Mouse (Mus musculus): Measurements from ENCODE around the gene Stx12. TPM values are rescaled to one million over a fixed set of nuclear protein-coding genes. Genes with fewer than 3 reads are reported as not detected.
"Not testable (repeated sequence)": the region's sequence is repeated elsewhere in the genome, so short reads cannot be mapped to it uniquely, and the experiment has no call there.

The Stx12 gene
- 76.3 and 100.0 TPM in 2 replicates for polyA plus RNA-seq (2012; rRNA removed)

DNA sequence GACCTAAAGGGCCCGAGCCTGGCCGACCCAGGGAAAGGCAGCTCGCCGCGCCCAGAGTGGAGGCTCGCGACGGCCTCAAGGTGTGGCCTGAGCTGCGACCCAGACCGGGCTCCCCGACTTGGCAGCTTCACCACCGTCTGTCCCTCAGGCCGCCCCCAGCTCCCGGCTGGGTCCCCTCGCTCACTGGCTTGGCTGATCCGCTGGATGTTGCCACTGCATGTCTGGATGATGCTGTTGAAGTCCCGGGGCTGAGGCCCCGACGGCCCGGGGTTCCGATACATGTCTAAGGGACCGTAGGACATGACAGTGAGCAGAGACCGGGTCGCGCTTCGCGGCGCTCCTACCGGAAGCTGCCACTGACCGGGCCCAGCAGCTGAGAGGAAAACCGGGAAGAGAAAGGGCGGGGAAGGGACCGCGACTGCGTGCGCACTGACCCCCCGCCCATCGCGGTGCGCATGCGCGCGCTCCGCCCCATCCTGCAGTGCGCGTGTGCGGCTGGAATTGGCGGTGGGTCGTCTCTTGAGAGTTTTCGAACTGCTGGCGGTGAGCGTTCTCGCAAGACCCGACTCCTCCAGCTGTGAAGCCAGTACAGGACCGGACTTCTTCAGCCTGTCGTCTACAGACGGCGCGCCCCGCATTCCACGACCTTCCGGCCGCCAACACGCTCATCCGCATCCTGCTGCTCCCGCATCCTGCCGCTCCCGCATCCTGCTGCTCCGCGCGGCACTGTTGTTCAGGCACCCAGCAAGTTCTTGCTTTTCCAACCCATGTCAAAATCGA, at the start of gene Stx12:
TSS of gene Stx12 (minus strand) at position 446 of the 780 bp plus-strand sequence.
- peak; percentile 86 for DNase-seq (ENCODE audit: low spot score)

DNA sequence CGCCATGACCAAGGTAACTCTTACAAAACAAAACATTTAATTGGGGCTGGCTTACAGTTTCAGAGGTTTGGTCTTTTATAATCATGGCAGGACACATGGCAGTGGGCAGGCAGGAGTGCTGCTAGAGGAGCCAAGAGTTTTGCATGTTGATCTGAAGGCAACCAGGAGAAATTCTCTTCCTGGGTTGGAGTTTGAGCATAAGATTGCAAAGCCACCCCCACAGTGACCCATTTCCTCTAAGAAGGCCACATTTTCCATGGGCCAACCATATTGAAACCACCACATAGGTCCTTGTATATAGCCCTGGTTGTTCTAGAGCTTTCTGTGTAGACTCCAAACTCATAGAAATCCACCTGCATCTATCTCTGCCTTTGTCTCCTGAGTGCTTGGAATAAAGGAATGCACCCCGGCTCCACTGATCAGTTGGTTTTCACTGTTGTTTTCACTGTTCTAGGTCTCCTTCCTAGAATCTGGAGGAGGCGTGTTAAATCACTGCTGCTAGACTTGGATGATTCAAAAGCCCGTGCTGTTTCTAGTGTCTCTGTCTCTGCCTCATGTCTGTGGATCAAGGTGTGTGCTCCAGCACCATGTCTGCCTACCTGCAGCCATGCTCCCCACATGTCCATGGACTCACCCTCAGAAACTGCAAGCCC, 48.6 kb upstream of the Stx12 start:
- no peak for DNase-seq (ENCODE audit: low spot score)

DNA sequence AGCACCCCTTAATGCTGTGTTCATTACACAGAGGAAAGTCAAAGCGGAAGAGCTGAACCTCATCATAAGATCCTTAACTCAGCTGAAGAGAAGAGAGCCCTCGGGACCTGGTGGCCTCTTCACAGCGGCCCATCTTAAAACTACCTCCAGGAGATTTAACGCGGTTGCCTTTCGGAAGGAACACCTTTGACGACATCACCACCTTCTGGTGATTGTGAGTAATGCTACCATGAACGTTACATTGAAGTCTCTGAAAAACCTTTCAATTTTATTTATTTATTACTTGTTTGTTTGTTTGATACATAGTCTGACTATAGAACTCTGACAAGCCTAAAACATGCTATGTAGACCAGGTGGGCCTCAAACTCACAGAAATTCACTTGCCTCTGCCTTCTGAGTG, 46.5 kb upstream of the Stx12 start:
- no peak for DNase-seq (ENCODE audit: low spot score)

DNA sequence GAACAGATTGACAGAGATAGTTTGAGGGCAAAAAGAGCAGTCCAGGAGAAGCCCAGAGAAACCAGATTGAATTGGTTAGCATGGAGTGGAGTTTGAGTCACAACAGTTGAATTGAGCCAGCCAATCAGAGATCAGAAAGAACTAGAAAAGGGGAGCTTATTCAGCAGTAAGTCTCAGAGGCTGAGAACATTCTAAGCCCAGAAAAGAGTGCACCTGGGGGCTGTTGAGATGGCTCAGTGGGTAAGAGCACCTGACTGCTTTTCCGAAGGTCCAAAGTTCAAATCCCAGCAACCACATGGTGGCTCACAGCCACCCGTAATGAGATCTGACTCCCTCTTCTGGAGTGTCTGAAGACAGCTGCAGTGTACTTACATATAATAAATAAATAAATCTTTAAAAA, 42.2 kb upstream of the Stx12 start:
- not testable (repeated sequence) for DNase-seq (ENCODE audit: low spot score)

DNA sequence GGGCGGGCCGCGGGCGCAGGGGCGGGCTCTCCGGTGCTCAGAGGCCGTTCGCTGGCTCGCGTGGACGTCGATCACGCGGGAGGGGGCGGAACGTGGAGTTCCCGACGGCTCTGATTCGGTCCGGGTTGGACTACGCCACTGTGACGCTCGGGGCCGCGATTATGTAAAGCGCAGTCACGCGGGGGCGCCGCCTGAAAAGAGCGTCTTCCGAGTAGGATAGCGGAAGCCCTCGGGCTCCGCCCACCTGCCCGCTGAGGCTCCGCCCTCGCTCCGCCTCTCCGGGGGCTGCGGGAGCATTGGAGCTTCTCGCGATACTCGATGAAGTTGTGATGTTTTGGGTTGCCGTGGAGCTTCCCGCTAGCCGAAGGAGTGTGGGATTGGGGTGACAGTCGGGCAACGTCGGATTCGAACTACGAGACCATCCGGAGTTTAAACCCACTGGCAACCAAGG, 38.3 kb upstream of the Stx12 start, which contains the start of gene Fam76a:
TSS of gene Fam76a (minus strand) at position 1 of the 451 bp plus-strand sequence.
- peak; percentile 97 for DNase-seq (ENCODE audit: low spot score)

DNA sequence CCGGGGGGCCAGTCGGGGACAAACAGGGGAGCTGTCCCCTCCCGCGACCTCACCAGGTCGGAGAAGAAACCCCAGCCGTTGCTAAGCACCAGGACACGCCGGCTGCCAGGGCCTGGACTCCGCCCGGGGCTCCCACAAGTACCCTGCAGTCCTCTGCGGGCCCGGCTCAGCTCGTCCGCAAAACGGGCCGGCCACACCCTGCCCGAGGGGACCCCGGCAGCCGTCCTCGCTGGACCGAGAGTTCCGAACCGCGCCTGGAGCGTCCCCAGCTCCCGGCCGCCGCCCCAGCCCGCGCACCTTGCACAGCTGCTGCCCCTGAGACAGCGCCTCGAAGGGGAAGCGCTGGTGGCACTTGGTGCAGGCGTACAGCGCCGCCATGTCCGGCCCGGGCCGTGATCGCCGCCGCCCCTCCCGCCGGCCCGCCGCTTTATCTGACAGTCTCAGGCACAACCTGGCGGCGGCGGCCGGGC, 37.8 kb upstream of the Stx12 start:
- no peak for DNase-seq (ENCODE audit: low spot score)

DNA sequence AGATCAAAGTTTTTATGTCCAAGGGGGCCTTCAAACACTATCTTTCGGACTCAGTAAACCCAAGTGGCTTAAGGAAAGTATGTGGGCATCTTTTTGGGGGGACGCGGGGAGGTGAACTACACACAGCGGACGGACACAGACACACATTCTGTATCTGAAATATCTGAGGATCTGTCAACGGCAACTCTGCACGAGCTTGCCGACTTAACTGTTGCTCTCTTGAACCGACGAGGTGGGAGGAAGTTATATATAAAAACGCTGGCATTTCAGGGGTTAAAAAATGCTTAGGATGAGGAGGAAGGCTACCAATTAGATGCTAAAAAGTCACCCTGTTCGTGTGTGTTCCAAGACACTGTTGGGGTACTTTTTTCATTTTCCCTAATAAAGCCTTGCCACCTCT, 37.2 kb upstream of the Stx12 start:
- no peak for DNase-seq (ENCODE audit: low spot score)

DNA sequence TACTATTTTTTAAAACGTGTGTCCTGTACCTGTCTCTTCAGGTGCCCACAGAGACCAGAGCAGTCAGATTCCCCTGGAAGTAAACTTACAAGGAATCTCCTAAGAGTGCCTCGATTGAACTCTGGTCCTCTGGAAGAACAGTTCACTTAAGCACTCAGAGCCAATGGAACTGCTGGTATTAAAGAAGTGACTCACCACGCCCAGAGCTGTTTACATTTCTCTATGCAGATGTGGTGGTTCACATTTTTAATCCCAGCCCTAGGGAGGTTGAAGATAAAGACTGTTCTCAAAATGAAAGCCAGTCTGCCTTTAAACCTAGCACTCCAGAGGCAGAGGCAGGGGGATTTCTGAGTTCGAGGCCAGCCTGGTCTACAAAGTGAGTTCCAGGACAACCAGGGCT, 35.9 kb upstream of the Stx12 start:
- no peak for DNase-seq (ENCODE audit: low spot score)

DNA sequence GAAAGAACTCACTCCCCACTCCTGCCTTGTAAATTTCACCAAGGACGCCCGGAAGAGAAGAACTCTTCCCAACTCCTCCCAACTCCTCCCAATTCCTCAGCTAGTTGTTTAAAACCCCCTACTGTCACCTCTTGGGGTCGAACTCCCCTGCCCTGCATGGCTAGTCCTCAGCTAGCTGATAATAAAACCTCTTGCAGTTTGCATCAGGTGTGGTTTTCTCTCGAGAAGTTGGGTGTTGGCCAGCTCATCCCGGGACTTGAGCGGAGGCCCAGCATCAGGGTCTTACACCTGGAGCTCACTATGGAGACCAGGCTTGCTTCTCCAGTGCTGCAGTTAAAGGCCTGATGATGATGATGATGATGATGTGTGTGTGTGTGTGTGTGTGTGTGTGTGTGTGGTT, 34.2 kb upstream of the Stx12 start:
- DNase-seq (ENCODE audit: low spot score) = not testable (repeated sequence)

DNA sequence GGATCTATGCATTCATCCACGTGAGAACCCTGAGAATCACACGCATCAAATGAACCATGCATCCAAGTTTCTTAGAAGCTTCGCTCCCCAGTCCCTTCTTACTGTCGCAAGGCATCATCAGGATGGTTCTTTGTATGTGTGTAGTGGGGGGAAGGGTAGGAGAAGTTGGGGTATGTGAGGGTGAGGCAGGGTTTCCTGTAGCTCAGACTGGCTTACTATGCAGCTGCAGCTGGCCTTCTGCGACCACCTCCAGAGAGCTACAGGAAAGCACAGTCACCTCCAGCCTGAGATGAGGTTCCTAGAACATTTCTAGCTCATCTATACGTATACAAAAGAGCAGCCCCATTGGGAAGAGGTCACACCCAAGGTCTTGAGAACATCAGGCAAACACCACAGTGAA, 27.8 kb upstream of the Stx12 start:
- DNase-seq (ENCODE audit: low spot score) = no peak

DNA sequence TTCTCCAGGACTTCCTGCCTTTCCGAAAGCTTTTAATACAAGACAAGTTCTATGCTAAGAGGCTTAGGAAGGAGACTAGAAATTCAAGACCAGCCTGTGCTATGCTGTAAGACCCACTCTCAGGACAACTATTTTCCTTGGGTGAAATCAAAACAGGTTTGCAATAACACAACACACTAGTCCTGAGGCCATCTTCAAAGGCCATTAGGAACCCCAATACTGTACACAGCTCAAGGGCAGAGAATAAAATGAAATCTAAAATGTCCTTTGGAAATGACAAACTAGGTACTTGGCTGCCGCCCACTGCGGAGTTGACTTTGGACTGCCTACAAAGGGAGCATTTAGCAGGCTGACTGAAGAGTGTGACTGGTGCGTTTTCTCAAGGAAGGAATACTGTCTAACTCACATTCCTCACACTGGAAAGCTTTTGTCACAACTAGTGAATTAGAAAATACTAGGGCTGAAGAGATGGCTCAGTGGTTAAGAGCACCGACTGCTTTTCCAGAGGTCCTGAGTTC, 21.6 kb upstream of the Stx12 start:
- no peak for DNase-seq (ENCODE audit: low spot score)

DNA sequence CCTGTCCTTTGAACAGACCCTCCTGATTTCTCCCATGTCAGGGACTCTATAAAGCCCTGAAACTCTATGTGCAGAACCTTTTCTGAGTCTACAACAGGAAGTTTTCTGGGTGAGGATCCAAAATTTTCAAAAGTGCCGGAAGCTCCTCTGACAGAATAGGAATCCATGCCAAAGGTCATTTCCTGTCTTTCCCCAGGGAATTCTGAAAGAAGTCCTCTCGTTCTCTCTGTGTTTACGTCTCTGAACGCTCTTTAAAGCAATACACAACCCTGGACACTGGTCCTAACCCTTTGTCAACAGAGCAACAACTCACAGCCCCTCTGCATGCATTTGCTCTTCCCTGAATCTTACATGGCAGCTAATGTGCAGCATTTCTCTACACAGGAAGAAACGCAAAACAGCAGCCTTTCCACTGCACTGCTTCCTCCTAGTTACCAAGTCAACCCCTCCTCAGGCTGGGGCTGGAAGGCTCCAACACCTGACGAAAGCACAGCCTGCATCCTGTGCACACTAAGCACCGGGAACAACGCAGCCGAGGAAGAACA, 20.5 kb upstream of the Stx12 start:
- DNase-seq (ENCODE audit: low spot score) = no peak

DNA sequence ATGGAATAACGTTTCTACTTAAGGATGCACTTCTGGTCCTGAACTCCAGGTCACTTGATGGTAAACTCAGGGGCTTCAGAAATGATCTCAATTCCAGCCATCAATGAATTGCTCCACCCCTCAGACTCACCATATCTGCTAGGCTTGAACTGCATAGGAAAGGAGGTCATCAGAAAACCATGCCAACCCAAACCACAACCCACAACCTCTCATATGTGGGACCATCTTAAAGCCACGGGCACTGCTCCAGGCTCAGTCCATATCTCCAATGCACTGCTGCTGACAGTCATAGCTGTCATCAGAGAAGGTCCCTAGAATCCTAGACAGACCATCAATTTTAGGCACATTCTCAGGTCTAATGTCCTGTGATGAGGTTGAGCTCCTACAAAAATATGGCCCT, 19.8 kb upstream of the Stx12 start:
- no peak for DNase-seq (ENCODE audit: low spot score)

DNA sequence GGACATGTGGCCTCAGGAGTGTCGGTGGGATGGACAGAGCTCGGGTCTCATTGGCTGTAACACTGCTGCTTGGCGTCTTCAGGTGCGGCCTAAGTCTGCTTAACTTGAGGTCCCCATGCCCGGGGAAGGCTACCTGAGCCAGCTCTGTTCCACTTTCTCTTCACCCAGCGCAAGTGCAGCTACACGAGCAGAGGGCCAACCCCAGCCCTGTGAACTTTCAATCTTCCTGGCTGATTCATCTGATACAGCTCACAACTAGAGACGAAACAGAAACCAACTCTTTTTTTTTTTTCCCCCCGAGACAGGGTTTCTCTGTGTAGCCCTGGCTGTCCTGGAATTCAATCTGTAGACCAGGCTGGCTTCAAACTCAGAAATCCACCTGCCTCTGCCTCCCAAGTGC, 13.9 kb upstream of the Stx12 start:
- DNase-seq (ENCODE audit: low spot score) = no peak

DNA sequence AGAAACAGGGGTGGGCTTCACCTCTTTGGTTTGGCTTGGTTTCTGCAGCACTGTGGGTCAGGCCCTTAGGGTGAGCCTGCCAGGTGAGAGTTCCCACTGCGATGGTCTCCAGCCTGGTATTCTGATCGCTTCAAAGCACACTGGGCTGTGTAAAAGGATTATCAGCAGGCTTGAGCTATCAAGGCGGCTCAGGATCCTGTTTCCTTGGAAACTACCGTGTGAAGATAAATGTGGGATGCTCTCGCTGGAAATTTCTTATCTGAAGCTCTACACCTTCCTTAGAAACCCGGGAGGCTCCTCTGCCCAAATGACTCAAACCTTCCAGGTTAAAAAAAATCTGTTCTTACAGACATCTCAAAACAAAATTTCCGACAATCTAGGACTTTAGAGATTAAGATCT, 10.1 kb upstream of the Stx12 start:
- no peak for DNase-seq (ENCODE audit: low spot score)

DNA sequence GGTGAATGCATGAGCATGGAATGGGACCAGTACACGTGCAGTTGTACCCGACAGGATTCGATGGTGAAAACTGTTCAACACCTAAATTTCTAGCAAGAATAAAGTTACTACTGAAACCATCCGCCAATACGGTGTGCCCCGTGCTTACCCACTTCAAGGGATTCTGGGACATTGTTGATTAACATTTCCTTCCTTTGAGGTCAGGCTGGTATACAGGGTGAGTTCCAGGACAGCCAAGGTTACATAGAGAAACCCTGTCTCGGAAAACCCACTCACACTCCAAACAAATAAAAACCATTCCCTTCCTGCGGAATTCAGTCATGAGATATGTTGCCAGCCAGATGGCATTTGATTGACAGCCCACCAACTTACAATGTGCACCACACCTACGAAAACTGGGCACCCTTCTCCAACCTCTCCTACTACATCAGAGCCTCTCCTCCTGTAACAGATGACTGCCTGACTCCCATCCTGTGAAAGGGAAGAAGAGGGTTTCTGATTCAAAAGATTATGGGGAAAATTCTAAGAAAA, 600 bp upstream of the Stx12 start:
- no peak for DNase-seq (ENCODE audit: low spot score)

DNA sequence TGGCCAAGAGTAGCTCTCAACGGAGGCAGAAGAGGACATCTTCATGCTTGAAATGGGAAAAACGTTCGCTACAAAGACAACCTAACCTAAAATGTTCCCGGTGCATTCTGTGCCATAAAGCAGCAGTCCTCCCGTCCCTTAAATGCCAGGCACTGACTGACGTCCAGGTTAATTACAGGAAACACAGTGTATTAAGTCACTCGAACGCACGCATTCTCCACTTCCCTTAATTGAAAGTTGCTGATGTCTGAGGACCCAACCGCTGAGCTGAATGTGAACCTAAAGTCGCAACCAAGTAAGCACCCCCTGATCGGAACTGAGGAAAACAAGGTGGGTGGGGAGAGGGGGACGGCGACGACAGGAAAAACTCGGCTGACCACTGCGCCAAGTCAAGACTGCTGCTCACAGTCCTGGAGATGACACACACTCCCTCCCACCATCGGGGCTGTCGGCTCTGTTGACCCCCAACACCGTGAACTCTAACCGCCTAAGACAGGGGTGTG, 697 bp downstream of the Stx12 start:
- no peak for DNase-seq (ENCODE audit: low spot score)

DNA sequence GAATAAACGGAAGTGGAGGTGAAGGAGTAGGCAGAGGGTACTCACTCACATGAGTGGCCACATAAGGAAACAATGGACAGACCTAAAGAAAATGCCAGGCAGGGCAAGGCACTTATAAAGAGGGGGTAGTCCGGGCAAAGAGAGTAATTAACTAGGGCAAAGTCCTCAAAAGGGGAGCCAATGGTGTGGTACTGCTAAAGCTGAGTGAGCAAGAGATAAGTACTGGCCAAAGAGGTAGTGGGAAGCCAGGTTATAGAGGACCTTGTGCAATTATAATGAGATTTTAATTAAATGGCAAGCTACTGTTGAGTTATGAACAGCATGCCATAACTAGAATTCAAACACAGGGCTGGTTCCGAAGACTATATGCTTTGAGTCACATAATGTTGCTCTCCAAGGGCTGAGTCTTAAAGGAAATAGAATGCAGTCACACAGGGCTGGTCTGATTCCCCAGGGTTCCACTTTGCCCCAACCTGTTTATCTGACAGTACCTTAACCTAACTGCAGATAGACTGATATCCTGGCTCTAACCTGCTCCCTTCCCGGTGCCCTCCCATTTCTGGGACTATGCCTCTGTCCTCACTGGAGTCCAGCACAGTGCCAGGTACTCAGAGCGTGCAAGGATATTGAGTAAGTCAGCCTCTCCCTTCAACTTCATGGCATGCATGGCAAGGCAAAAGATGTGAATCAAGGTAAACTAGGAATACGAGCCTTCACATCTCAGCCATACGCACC, 9.8 kb downstream of the Stx12 start:
- DNase-seq (ENCODE audit: low spot score) = peak; percentile 28

DNA sequence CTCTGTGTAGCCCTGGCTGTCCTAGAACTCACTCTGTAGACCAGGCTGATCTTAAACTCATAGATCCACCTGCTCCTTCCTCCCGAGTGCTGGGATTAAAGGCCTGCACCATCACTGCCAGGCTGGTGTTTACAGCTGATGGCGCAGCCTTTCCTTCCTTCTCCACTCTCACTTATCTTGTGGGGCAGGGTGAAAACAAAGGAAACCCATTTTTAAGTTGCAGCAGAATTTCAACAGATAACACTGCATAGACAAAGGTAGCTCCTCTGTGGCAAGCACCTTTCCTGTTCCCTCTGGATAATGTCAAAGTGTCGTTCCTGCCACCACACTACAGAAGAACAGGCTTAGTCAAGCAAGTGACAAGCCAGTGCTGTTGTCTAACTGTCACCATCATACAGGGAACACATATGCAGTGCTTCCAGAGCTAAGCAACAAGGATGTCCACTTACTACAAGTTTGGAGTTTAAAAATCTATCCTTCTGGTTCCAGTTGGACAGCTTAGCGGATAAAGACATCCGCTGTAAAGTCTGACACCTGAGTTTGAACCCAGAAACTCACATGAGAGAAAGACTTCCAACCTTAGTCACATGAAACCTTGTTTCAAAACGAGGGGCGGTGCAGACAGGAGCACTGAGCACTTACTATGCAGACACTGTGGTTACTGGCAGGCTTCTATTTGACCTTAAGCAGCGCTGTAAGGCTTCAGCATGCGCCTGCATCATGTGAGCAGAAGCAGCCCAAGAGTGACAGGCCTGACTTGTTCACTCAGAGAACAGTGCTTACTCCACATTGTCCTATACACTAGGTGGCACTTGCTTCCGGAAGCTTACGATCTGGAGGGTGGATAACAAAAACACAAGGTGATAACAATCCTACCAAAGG, 10.6 kb downstream of the Stx12 start:
- DNase-seq (ENCODE audit: low spot score) = no peak

DNA sequence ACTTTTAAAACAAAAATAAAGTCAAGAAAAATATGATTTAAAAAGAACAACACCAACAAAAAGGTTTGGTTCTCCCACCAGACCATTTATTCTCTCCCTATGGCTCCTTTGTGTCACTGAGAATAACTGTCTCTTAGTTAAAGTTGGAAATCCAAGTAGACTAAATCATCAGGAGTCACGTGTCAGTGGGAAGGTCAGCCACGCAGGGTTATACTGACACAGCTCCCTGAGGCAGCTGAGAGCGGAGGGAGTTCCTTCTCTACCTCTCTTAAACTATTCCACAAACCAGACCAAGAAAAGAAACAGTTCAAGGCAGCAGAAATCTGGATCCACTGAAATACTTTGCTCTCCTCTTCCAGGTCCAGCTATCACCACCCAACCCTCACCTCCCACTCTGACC, 13.2 kb downstream of the Stx12 start:
- no peak for DNase-seq (ENCODE audit: low spot score)

All from urinary bladder, adult 2 months (tissue).